Mouse (Mus musculus) heart, postnatal 0 days (tissue): ENCODE results near the gene Dtl. TPM values are rescaled to one million over a fixed set of nuclear protein-coding genes. Genes with fewer than 3 reads are reported as not detected.

Experiments used
- ATAC-seq: fragments of 200-750 bp; cut with Nextera tagmentation; 2 replicates; pipeline ENCODE4 v1.8.0; 2017; ENCODE audit warnings: low read depth, moderate number of reproducible peaks, moderate library complexity; ENCODE audit not compliant: insufficient read depth
- DNase-seq: peaks from one replicate; pipeline ENCODE4 v3.0.0-alpha.2; 2016; ENCODE audit warnings: low spot score
- H3K27ac ChIP-seq: fragments of 300-500 bp; sonication (generic); 2 replicates; pipeline ENCODE4 v1.5.1; 2014; ENCODE audit warnings: low read depth, mild to moderate bottlenecking
- H3K27me3 ChIP-seq: fragments of 300-500 bp; sonication (generic); 2 replicates; pipeline ENCODE4 v1.6.1; 2014; ENCODE audit warnings: low read length, mixed read lengths; ENCODE audit not compliant: control insufficient read depth, insufficient read depth
- H3K36me3 ChIP-seq: fragments of 300-500 bp; sonication (generic); replicated peaks from 2 replicates; pipeline ENCODE4 v1.6.1; 2014; ENCODE audit warnings: low read length, mixed read lengths; ENCODE audit not compliant: control insufficient read depth, insufficient read depth
- H3K4me1 ChIP-seq: fragments of 300-500 bp; sonication (generic); 2 replicates; pipeline ENCODE4 v1.6.1; 2014; ENCODE audit warnings: antibody characterized with exemption; ENCODE audit not compliant: control insufficient read depth, insufficient read depth
- H3K4me2 ChIP-seq: fragments of 300-500 bp; sonication (generic); 2 replicates; pipeline ENCODE4 v1.6.1; 2014; ENCODE audit warnings: low read depth, mild to moderate bottlenecking, low read length, moderate library complexity
- H3K4me3 ChIP-seq: fragments of 300-500 bp; sonication (generic); 2 replicates; pipeline ENCODE4 v1.5.1; 2014; ENCODE audit warnings: low read depth, low read length
- H3K9ac ChIP-seq: fragments of 300-500 bp; sonication (generic); replicated peaks from 2 replicates; pipeline ENCODE4 v1.6.1; 2014; ENCODE audit warnings: low read depth, low read length, mixed read lengths
- H3K9me3 ChIP-seq: fragments of 300-500 bp; sonication (generic); replicated peaks from 2 replicates; pipeline ENCODE4 v1.6.1; 2016; ENCODE audit warnings: low read length; ENCODE audit not compliant: control insufficient read depth
- CTCF ChIP-seq: IDR thresholded peaks from 2 replicates; pipeline ENCODE4 v1.5.1; 2016; ENCODE audit warnings: antibody characterized with exemption, control low read depth, low read depth
- EP300 ChIP-seq: IDR thresholded peaks from 2 replicates; pipeline ENCODE4 v1.6.1; 2016; ENCODE audit warnings: antibody characterized with exemption, low read depth
- WGBS: fragments of 180-500 bp; shearing (Covaris S2); extraction: QIAGEN DNeasy Blood & Tissue Kit; methylation state at CpG from one replicate; pipeline ENCODE4 v1.1.7; 2014; 5-methylcytosine and 5-hydroxymethylcytosine counted together
- polyA plus RNA-seq: library from polyadenylated mRNA; unstranded; fragments of >200 nt; fragmentation: Nextera tagmentation; extraction: Ambion mirVana; gene quantifications from 2 replicates; pipeline ENCODE4 v1.2.1, GENCODE M21; 2015
- total RNA-seq: library from RNA; depleted of rRNA; stranded (reverse); fragments of >200 nt; gene quantifications from 2 replicates; pipeline ENCODE4 v1.2.3, GENCODE M21; 2014; ENCODE audit warnings: low replicate concordance

Dtl gene
- total and polyA plus RNA-seq, 2 experiments from 2014 or later, result 6.2 to 7.6 TPM

- Histone ChIP-seq H3K9ac (no peak overlapping the region), H3K4me1 (no peaks in the 10 kb centered on the region), H3K9me3 (no peaks in the 10 kb centered on the region), H3K36me3 (no peaks in the 10 kb centered on the region), H3K27me3 (no peaks in the 10 kb centered on the region), H3K4me3 (no peak overlapping the region), H3K27ac (no peak overlapping the region), H3K4me2 (no peak overlapping the region)
- ATAC-seq, result no peak
- no peak for DNase-seq
- 88% methylated on average over 4 of the region's 4 CpGs for WGBS
- no peak for TF ChIP-seq CTCF
Observed at GRCm38 (mm10) chr1:191513195-191513594, 62.1 kb downstream of the Dtl start.

- Histone ChIP-seq H3K9ac (no peak overlapping the region), H3K36me3 (no peaks in the 10 kb centered on the region), H3K4me2 (no peak overlapping the region), H3K4me3 (no peak overlapping the region), H3K9me3 (no peaks in the 10 kb centered on the region), H3K4me1 (no peaks in the 10 kb centered on the region), H3K27ac (no peak overlapping the region), H3K27me3 (no peaks in the 10 kb centered on the region)
- ATAC-seq (no peak), DNase-seq (no peak)
- 74% methylated on average over 4 of the region's 4 CpGs for WGBS
- TF ChIP-seq EP300 (no peak), CTCF (no peak)
Observed at GRCm38 (mm10) chr1:191512383-191512782, 63.0 kb downstream of the Dtl start.

- ATAC-seq (no peak), DNase-seq (no peak)
- no peaks in the 10 kb centered on the region for H3K4me1 ChIP-seq
- no peak overlapping the region for H3K9ac ChIP-seq
- 88% methylated on average over 8 of the region's 8 CpGs for WGBS
- TF ChIP-seq CTCF, result no peak
- H3K36me3 ChIP-seq, result no peaks in the 10 kb centered on the region
- H3K27me3 ChIP-seq, result no peaks in the 10 kb centered on the region
- no peaks in the 10 kb centered on the region for H3K9me3 ChIP-seq
- H3K27ac ChIP-seq, result no peak overlapping the region
- H3K4me2 ChIP-seq, result no peak overlapping the region
- H3K4me3 ChIP-seq, result no peak overlapping the region
Observed at GRCm38 (mm10) chr1:191511503-191511902, 63.8 kb downstream of the Dtl start.

GRCm38 (mm10) chr1:191509865-191510264, 65.5 kb downstream of the Dtl start:
- Histone ChIP-seq H3K36me3 (no peaks in the 10 kb centered on the region), H3K4me1 (no peaks in the 10 kb centered on the region), H3K4me3 (no peak overlapping the region), H3K9me3 (no peaks in the 10 kb centered on the region), H3K27ac (no peak overlapping the region), H3K9ac (no peak overlapping the region), H3K27me3 (no peaks in the 10 kb centered on the region), H3K4me2 (no peak overlapping the region)
- no peak for TF ChIP-seq EP300
- TF ChIP-seq CTCF, result 0 out of 2 replicates have a peak, but pooled peaks have one; percentile 6
- ATAC-seq (no peak), DNase-seq (no peak)
- 79% methylated on average over 3 of the region's 3 CpGs for WGBS

GRCm38 (mm10) chr1:191509131-191509530, 66.2 kb downstream of the Dtl start:
- WGBS, result 52% methylated on average over 6 of the region's 6 CpGs
- no peak for ATAC-seq
- Histone ChIP-seq H3K9me3 (no peaks in the 10 kb centered on the region), H3K27me3 (no peaks in the 10 kb centered on the region), H3K4me1 (no peaks in the 10 kb centered on the region), H3K4me3 (no peak overlapping the region), H3K9ac (no peak overlapping the region), H3K36me3 (no peaks in the 10 kb centered on the region), H3K4me2 (no peak overlapping the region), H3K27ac (no peak overlapping the region)
- DNase-seq, result no peak
- TF ChIP-seq CTCF (no peak), EP300 (no peak)

GRCm38 (mm10) chr1:191506791-191507190, 68.6 kb downstream of the Dtl start:
- TF ChIP-seq CTCF (no peak), EP300 (no peak)
- Histone ChIP-seq H3K27me3 (no peaks in the 10 kb centered on the region), H3K9ac (no peak overlapping the region), H3K27ac (peak overlapping the region; percentile 20; the same call in 1 of the 2 replicates), H3K4me2 (no peak overlapping the region), H3K36me3 (no peaks in the 10 kb centered on the region), H3K9me3 (no peaks in the 10 kb centered on the region), H3K4me1 (no peaks in the 10 kb centered on the region), H3K4me3 (no peak overlapping the region)
- ATAC-seq, result no peak
- 19% methylated on average over 1 of the region's 1 CpGs for WGBS
- no peak for DNase-seq
